Mouse (Mus musculus) liver, embryonic 14.5 days (tissue): Measurements from ENCODE around the gene Mybbp1a.

Experiments
- CTCF ChIP-seq: IDR thresholded peaks from 2 replicates; pipeline ENCODE4 v1.5.1; 2016; ENCODE audit warnings: antibody characterized with exemption, low read depth, control low read depth
- EP300 ChIP-seq: IDR thresholded peaks from 2 replicates; pipeline ENCODE4 v1.6.1; 2016; ENCODE audit warnings: antibody characterized with exemption, low read depth

DNA sequence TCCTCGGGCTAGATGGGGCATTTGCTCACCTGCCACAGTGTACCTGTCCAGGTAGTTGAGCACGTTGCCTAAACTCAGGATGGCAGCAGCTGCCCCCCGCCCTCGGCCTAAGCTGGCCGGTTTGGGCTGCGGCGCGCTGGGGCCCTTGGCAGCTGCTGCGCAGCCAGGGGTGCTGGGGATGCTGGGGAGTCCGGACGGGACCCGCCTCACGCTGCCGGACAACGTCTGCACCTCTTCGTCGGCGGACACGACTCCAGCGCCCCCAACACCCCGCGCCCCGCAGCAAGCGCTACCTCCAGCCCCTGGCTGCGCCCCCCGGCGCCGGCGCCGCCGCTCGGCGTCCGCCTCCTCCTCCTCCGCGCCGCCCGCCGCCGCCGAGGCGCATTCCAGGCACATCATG is 48.2 kb downstream of the Mybbp1a start:
- TF ChIP-seq CTCF (no peak), EP300 (no peak)
